Mouse (Mus musculus) E14TG2a.4 (cell line): ENCODE data around the gene Fam187b.

Experiments
- H3K27me3 ChIP-seq: 2 replicates; pipeline ENCODE4 v1.6.1; 2014; ENCODE audit warnings: low read length, control low read depth; ENCODE audit not compliant: insufficient read depth
- H3K36me3 ChIP-seq: 2 replicates; pipeline ENCODE4 v1.6.1; 2014; ENCODE audit warnings: low read length, control low read depth; ENCODE audit not compliant: insufficient read depth
- H3K4me1 ChIP-seq: replicated peaks from 2 replicates; pipeline ENCODE4 v1.6.1; 2014; ENCODE audit warnings: low read depth, low read length, control low read depth
- H3K4me3 ChIP-seq: replicated peaks from 2 replicates; pipeline ENCODE4 v1.5.1; 2014; ENCODE audit warnings: mild to moderate bottlenecking, low read length
- H3K9me3 ChIP-seq: 2 replicates; pipeline ENCODE4 v1.6.1; 2014; ENCODE audit warnings: low read length, control low read depth
- CTCF ChIP-seq: conservative IDR thresholded peaks from 2 replicates; pipeline ENCODE4 v1.5.1; 2014; ENCODE audit warnings: low read length
- NANOG ChIP-seq: IDR thresholded peaks from 2 replicates; pipeline ENCODE4 v1.6.1; 2014; ENCODE audit warnings: borderline replicate concordance, low read length, mixed read lengths
- POU5F1 ChIP-seq: IDR thresholded peaks from 2 replicates; pipeline ENCODE4 v1.6.1; 2014; ENCODE audit warnings: low read length, borderline replicate concordance

Fam187b gene

GRCm38 (mm10) chr7:30966657-30967056 is 6.9 kb upstream of the Fam187b start:
- peaks cover 52% of the 10 kb centered on the region for H3K4me1 ChIP-seq
- H3K36me3 ChIP-seq: peaks cover 95% of the 10 kb centered on the region
- H3K9me3 ChIP-seq: no peaks in the 10 kb centered on the region
- no peaks in the 10 kb centered on the region for H3K27me3 ChIP-seq
- TF ChIP-seq CTCF (no peak), POU5F1 (no peak), NANOG (no peak)
- no peak overlapping the region for H3K4me3 ChIP-seq

GRCm38 (mm10) chr7:30968611-30969010 is 5.0 kb upstream of the Fam187b start:
- peaks cover 9% of the 10 kb centered on the region for H3K27me3 ChIP-seq
- no peaks in the 10 kb centered on the region for H3K9me3 ChIP-seq
- no peak overlapping the region for H3K4me3 ChIP-seq
- H3K36me3 ChIP-seq: peaks cover 78% of the 10 kb centered on the region
- peaks cover 59% of the 10 kb centered on the region for H3K4me1 ChIP-seq
- TF ChIP-seq CTCF (no peak), NANOG (no peak), POU5F1 (no peak)

- TF ChIP-seq POU5F1 (no peak), NANOG (no peak), CTCF (no peak)
- H3K4me3 ChIP-seq: no peak overlapping the region
- peaks cover 73% of the 10 kb centered on the region for H3K36me3 ChIP-seq
- no peaks in the 10 kb centered on the region for H3K9me3 ChIP-seq
- peaks cover 9% of the 10 kb centered on the region for H3K27me3 ChIP-seq
- peaks cover 60% of the 10 kb centered on the region for H3K4me1 ChIP-seq
Observed at GRCm38 (mm10) chr7:30969174-30969573, 4.4 kb upstream of the Fam187b start.

GRCm38 (mm10) chr7:30971901-30972300 is 1.7 kb upstream of the Fam187b start:
- TF ChIP-seq POU5F1 (no peak), NANOG (no peak), CTCF (no peak)
- peaks cover 46% of the 10 kb centered on the region for H3K36me3 ChIP-seq
- H3K4me1 ChIP-seq: peaks cover 47% of the 10 kb centered on the region
- peak overlapping the region; percentile 92 for H3K4me3 ChIP-seq
- peaks cover 9% of the 10 kb centered on the region for H3K27me3 ChIP-seq
- H3K9me3 ChIP-seq: no peaks in the 10 kb centered on the region

GRCm38 (mm10) chr7:30972426-30973250 is 952 bp upstream of the Fam187b start:
- TF ChIP-seq NANOG (no peak), POU5F1 (no peak), CTCF (no peak)
- H3K4me1 ChIP-seq: peaks cover 40% of the 10 kb centered on the region
- H3K9me3 ChIP-seq: no peaks in the 10 kb centered on the region
- H3K4me3 ChIP-seq: peak overlapping the region; percentile 92
- H3K36me3 ChIP-seq: peaks cover 41% of the 10 kb centered on the region
- H3K27me3 ChIP-seq: peaks cover 9% of the 10 kb centered on the region

GRCm38 (mm10) chr7:30973251-30973500 is 414 bp upstream of the Fam187b start, which contains the start of gene Lsr:
Lsr (minus strand) TSS chr7:30973464.
- Histone ChIP-seq H3K4me3 (peak within 1 kb of the TSS; percentile 92), H3K4me1 (peaks cover 37% of the 10 kb centered on the region), H3K36me3 (peaks cover 40% of the 10 kb centered on the region), H3K9me3 (no peaks in the 10 kb centered on the region), H3K27me3 (peaks cover 9% of the 10 kb centered on the region)
- no peak for TF ChIP-seq CTCF
- no peak for TF ChIP-seq NANOG
- no peak for TF ChIP-seq POU5F1

- Histone ChIP-seq H3K9me3 (no peaks in the 10 kb centered on the region), H3K4me3 (no peak overlapping the region), H3K4me1 (peaks cover 3% of the 10 kb centered on the region; the same call in 1 of the 2 replicates), H3K27me3 (no peaks in the 10 kb centered on the region), H3K36me3 (peaks cover 4% of the 10 kb centered on the region; the same call in 1 of the 2 replicates)
- TF ChIP-seq CTCF (no peak), NANOG (no peak), POU5F1 (no peak)
Observed at GRCm38 (mm10) chr7:30981703-30982102, 8.1 kb downstream of the Fam187b start.

GRCm38 (mm10) chr7:30985357-30985756 is 11.8 kb downstream of the Fam187b start:
- Histone ChIP-seq H3K27me3 (0 out of 2 replicates have a peak, but pooled peaks cover 5% of the 10 kb centered on the region), H3K4me1 (no peaks in the 10 kb centered on the region), H3K4me3 (no peak overlapping the region), H3K9me3 (no peaks in the 10 kb centered on the region), H3K36me3 (no peaks in the 10 kb centered on the region)
- no peak for TF ChIP-seq POU5F1
- TF ChIP-seq NANOG: no peak
- TF ChIP-seq CTCF: no peak
